Mouse (Mus musculus): Measurements from ENCODE around the gene Ttc27.

GRCm38 (mm10) chr17:74876954-74877353 lies 159.4 kb downstream of the Ttc27 start:
- TF ChIP-seq CTCF (IDR thresholded peaks at IDR 0.05; ENCODE audit: low read depth) (no peak), EP300 (IDR thresholded peaks at IDR 0.05; ENCODE audit: low read depth) (no peak)
